Mouse (Mus musculus) Muller cell, postnatal 12 days (primary cell): Measurements from ENCODE around the gene Nol9.
A peak's percentile ranks its signal among the peaks of the same experiment; 100 is the strongest.
"Not testable (repeated sequence)": the region's sequence is repeated elsewhere in the genome, so short reads cannot be mapped to it uniquely, and the experiment has no call there.

Experiments used
- DNase-seq: peaks from one replicate; pipeline ENCODE4 v3.0.0-alpha.2; 2015; ENCODE audit errors: inconsistent ontology term

The Nol9 gene

GRCm38 (mm10) chr4:152010707-152011134 is 28.4 kb upstream of the Nol9 start:
- DNase-seq, result no peak

- no peak for DNase-seq
Measured at GRCm38 (mm10) chr4:152011171-152011760, 27.9 kb upstream of the Nol9 start.

- DNase-seq, result no peak
Measured at GRCm38 (mm10) chr4:152012109-152012508, 27.0 kb upstream of the Nol9 start.

- no peak for DNase-seq
Measured at GRCm38 (mm10) chr4:152013036-152013813, 25.9 kb upstream of the Nol9 start.

DNA sequence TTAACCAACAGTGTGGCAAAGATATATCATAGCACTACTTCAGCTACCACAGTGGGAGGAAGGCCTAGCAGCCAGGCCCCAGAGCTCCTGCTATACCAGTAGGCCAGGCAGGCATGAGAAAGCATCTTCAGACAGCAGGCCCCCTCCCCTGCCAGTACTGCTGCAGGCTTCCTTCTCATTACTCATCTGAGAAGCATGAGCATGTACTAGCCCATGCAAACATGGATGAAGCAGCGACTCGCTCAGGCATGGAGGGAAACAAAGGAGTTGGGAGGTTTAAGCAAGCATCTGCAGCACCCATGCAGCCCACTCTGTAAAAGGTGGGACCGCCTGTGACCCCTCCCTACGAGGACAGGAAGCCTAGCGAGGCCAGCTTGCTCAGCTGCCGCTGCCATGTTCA is 20.0 kb upstream of the Nol9 start:
- no peak for DNase-seq

DNA sequence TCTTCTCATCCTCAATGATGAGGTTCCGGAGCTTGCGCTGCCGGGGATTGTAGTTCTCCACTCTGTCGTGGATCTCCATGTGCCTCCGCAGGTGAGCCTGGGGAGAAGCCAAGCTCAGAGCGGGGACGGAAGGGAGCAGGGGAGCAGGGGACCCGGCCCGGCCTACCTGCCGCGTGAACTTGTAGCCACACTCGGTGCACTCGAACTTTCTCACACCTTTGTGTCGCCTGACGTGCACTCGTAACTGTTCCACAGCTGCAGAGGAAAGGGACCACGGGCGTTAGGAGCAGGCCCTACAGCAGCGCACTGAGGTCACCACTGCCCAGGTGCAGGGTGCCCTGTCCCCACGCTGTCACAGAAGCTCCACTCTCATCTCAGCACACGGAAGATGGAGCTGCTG is 19.1 kb upstream of the Nol9 start:
- no peak for DNase-seq

DNA sequence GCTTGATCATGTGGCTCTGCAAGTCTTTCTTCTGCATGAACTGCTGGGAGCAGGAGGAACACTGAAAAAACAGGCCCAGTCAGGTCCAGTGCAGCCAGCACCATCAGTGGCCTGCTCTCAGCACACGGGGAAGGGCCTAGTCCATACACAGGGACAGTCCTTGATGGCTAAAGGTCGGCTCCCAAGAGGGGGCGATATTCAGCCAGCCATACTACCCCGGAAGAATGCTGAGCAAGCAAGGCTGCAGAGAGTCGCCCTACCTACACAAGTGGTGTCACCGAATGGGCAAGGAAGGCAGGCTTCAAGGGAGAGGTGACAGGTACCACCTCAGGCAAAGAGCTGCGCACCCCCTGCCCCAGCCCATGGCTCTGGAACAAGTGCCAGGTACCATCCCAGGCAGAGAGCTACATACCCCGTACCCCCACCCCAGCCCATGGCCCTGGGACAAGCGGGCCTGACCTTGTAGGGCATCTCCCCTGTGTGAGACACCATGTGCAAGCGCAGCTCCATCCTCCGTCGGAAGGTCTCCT is 17.5 kb upstream of the Nol9 start:
- DNase-seq, result no peak

DNA sequence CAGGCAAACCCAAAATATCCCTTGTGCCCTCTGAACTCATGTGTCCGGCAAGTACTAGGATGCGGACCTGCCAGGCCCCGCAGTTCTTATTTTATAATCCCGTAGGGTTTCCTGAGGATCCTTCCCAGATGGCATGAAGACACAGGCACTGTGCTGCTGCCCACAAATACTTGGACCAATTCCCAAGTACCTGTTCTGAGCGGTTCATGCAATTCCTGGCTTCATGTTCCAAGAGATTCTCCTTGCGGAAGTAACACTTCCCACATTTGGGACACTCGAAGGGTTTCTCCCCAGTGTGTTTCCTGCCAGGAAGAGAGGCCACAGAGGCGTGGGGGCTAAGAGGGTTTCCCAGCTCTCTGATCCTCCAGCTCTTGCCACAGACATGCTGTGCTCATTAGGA is 16.6 kb upstream of the Nol9 start:
- no peak for DNase-seq

GRCm38 (mm10) chr4:152024525-152024924 is 14.6 kb upstream of the Nol9 start:
- no peak for DNase-seq

GRCm38 (mm10) chr4:152026751-152027508 is 12.2 kb upstream of the Nol9 start:
- peak; percentile 56 for DNase-seq

DNA sequence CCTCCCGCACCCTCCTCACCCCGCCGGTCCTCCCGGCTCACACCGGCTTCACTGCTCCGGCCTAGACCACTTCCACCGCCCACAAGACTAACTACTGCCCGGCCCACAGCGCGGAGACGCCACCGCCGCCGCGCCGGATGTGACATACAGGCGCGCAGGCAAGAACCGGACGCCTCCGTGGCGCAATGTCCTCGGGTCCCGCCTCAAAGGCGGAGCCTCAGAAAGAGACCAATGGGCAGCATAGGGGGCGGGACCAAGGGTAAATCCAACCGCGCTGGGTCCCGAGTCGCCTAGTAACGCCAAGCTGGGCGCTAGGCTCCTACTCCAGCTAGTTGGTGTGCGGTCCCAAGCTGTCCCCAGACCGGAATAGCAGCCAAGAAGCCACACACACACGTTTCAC is 11.6 kb upstream of the Nol9 start, which contains the start of gene Zbtb48:
Gene Zbtb48 (minus strand): TSS at position 148 of the 400 bp plus-strand sequence.
- peak; percentile 97 for DNase-seq

GRCm38 (mm10) chr4:152028456-152028855 is 10.7 kb upstream of the Nol9 start:
- no peak for DNase-seq

GRCm38 (mm10) chr4:152029087-152029486 is 10.0 kb upstream of the Nol9 start:
- DNase-seq, result no peak

GRCm38 (mm10) chr4:152029997-152030396 is 9.1 kb upstream of the Nol9 start:
- no peak for DNase-seq

DNA sequence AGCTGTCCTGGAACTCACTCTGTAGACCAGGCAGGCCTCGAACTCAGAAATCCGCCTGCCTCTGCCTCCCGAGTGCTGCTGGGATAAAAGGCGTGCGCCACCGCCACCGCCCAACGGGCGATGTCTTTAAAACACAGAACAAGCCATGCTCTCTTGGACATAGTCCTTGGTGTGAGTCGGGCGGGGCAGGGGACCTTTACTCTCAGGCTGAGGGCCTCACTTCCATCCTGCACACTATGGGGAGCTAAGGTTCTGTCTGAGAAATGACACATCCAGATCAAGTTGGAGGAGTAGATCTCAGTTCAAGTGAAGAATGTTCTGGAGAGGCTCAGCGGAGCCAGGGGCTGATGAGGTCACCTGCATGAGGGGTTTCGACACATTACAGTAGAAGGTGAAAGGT is 6.2 kb upstream of the Nol9 start:
- DNase-seq, result no peak

DNA sequence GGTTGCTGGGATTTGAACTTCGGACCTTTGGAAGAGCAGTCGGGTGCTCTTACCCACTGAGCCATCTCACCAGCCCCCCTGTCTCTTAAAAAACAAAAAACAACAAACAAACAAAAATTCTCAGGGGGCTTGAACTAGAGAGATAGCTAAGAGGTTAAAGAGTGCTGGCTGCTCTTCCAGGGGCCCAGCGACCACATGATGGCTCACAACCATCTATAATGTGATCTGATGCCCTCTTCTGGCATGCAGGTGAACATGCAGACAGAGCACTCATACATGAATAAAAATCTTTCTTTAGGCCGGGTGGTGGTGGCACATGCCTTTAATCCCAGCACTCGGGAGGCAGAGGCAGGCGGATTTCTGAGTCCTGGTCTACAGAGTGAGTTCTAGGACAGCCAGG is 2.7 kb upstream of the Nol9 start:
- DNase-seq, result not testable (repeated sequence)

- peak; percentile 61 for DNase-seq
Measured at GRCm38 (mm10) chr4:152038225-152038984, 716 bp upstream of the Nol9 start, which contains the start of gene Tas1r1. Tas1r1 (minus strand) TSS chr4:152038568.

GRCm38 (mm10) chr4:152039831-152040310 is 750 bp downstream of the Nol9 start:
- DNase-seq, result no peak

- DNase-seq, result no peak
Measured at GRCm38 (mm10) chr4:152041924-152042641, 3.0 kb downstream of the Nol9 start.

DNA sequence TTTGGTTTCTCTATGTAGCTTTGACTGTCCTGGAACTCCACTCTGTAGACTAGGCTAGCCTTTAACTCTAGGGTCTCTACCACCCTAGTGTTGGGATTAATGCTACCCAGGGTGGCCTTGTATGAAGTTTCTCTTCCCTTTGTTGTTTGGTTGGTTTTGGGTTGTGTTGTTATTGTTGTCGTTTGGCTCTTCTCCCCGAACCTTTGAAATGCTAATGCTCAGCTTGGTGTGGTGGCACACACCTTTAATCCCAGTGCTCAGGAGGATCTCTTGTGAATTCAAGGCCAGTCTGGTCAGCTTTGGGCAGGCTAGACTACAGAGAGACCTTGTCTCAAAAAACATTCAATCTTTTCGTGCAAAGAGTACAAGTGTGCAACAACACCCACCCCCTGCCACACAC is 4.0 kb downstream of the Nol9 start:
- no peak for DNase-seq

GRCm38 (mm10) chr4:152044609-152045008 is 5.5 kb downstream of the Nol9 start:
- no peak for DNase-seq
